Mouse (Mus musculus) E14TG2a.4 (cell line): ENCODE measurements at regions not wholly inside any gene's neighbourhood (a gene's known extent, or its start where the extent isn't known, plus 50 kb on each side); places are given as distances from the start of the nearest gene placed in this dataset.

Experiments used
- CTCF ChIP-seq: conservative IDR thresholded peaks from 2 replicates; pipeline ENCODE4 v1.5.1; 2014; ENCODE audit warnings: low read length
- NANOG ChIP-seq: IDR thresholded peaks from 2 replicates; pipeline ENCODE4 v1.6.1; 2014; ENCODE audit warnings: borderline replicate concordance, low read length, mixed read lengths
- POU5F1 ChIP-seq: IDR thresholded peaks from 2 replicates; pipeline ENCODE4 v1.6.1; 2014; ENCODE audit warnings: low read length, borderline replicate concordance

DNA sequence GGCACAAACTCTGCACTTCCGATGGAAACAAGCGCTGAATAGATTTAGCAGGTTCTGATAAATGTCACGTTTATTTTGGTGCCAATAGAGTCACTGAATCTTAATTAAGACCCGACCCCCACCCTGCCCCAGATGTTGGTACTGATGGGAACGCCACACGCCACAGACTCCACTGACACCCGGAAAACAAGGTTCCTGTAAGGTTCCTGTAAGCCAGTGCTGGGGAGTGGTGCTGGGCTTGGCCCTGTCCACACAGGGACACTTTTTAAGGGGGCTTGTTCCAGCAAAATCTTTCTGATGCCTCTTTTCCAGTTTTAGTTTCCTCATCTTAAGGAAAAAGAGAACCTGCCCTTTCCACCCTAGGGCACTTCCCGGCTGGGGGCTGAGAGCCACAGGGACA lies 84.2 kb upstream of the Mafb start:
- TF ChIP-seq CTCF: no peak
- TF ChIP-seq POU5F1: no peak
- no peak for TF ChIP-seq NANOG
